Mouse (Mus musculus) limb, embryonic 14.5 days (tissue): ENCODE results near the gene Maml3. TPM values are rescaled to one million over a fixed set of nuclear protein-coding genes. Genes with fewer than 3 reads are reported as not detected.

ENCODE experiments used
- ATAC-seq: fragments of 200-750 bp; cut with Nextera tagmentation; 2 replicates; pipeline ENCODE4 v1.8.0; 2017; ENCODE audit warnings: low read depth, moderate number of reproducible peaks, moderate TSS enrichment; ENCODE audit not compliant: low FRiP score
- DNase-seq: peaks from one replicate; pipeline ENCODE4 v3.0.0-alpha.2; 2015; ENCODE audit warnings: low spot score
- H3K27ac ChIP-seq: fragments of 300-500 bp; sonication (generic); replicated peaks from 2 replicates; pipeline ENCODE4 v1.5.1; 2014; ENCODE audit warnings: low read depth, mild to moderate bottlenecking, low read length, moderate library complexity, mixed read lengths
- H3K27me3 ChIP-seq: fragments of 300-500 bp; sonication (generic); 2 replicates; pipeline ENCODE4 v1.6.1; 2014; ENCODE audit warnings: low read length, mixed read lengths; ENCODE audit not compliant: control insufficient read depth, insufficient read depth
- H3K36me3 ChIP-seq: fragments of 300-500 bp; sonication (generic); 2 replicates; pipeline ENCODE4 v1.6.1; 2014; ENCODE audit warnings: mild to moderate bottlenecking, low read length, moderate library complexity, mixed read lengths; ENCODE audit not compliant: control insufficient read depth, insufficient read depth
- H3K4me1 ChIP-seq: fragments of 300-500 bp; sonication (generic); 2 replicates; pipeline ENCODE4 v1.6.1; 2014; ENCODE audit warnings: antibody characterized with exemption, low read length, mixed read lengths; ENCODE audit not compliant: control insufficient read depth, insufficient read depth
- H3K4me2 ChIP-seq: fragments of 300-500 bp; sonication (generic); replicated peaks from 2 replicates; pipeline ENCODE4 v1.6.1; 2014; ENCODE audit warnings: low read depth, mild to moderate bottlenecking, low read length, moderate library complexity; ENCODE audit not compliant: severe bottlenecking
- H3K4me3 ChIP-seq: fragments of 300-500 bp; sonication (generic); replicated peaks from 2 replicates; pipeline ENCODE4 v1.5.1; 2014; ENCODE audit warnings: low read length
- H3K9ac ChIP-seq: fragments of 300-500 bp; sonication (generic); 2 replicates; pipeline ENCODE4 v1.6.1; 2014; ENCODE audit warnings: mild to moderate bottlenecking, low read depth, low read length, moderate library complexity; ENCODE audit not compliant: severe bottlenecking
- H3K9me3 ChIP-seq: fragments of 300-500 bp; sonication (generic); 2 replicates; pipeline ENCODE4 v1.6.1; 2016; ENCODE audit warnings: low read length; ENCODE audit not compliant: control insufficient read depth
- POLR2A ChIP-seq: fragments of 200-500 bp; IDR thresholded peaks from 2 replicates; pipeline ENCODE4 v1.8.0; 2012; ENCODE audit warnings: inconsistent platforms, mild to moderate bottlenecking, moderate library complexity, borderline replicate concordance; ENCODE audit not compliant: insufficient read depth, insufficient read length; ENCODE audit errors: extremely low read depth
- WGBS: fragments of 180-500 bp; shearing (Covaris S2); extraction: QIAGEN DNeasy Blood & Tissue Kit; methylation state at CpG from one replicate; pipeline ENCODE4 v1.1.7; 2014; 5-methylcytosine and 5-hydroxymethylcytosine counted together
- polyA plus RNA-seq, 2 experiments: library from polyadenylated mRNA; depleted of rRNA in 1 of 2; stranded (reverse) in 1 of 2; unstranded in 1 of 2; fragments of >200 nt; fragmentation: Nextera tagmentation in 1 of 2; extraction: Ambion mirVana in 1 of 2; gene quantifications; 2 replicates each; pipeline versions ENCODE4 v1.2.1 to v1.2.3; 2012 to 2014

The Maml3 gene
- polyA plus RNA-seq, 2 experiments: 5.4 to 5.6 TPM

DNA sequence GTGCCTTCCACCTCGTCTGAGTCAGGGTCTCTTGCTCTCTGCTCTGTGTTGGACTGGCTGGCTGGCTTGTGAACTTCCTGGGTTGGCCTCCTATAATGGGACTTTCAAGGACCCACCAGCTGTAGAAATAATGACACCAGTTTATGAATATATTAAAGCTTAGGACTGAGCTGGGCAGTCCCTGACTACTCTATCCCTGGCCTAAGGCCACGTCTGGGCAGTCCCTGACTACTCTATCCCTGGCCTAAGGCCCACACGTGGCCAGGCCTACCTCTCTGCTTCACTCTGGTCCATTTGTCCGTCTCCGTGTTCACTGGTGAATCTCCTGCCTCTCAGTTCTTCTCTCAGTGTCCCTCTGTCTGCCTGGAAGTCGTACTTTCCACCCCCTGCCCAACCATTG is 459.4 kb downstream of the Maml3 start:
- no peaks in the 10 kb centered on the region for H3K9me3 ChIP-seq
- H3K9ac ChIP-seq: no peak overlapping the region
- no peaks in the 10 kb centered on the region for H3K27me3 ChIP-seq
- ATAC-seq (no peak), DNase-seq (no peak)
- H3K36me3 ChIP-seq: no peaks in the 10 kb centered on the region
- H3K4me2 ChIP-seq: no peak overlapping the region
- no peaks in the 10 kb centered on the region for H3K4me1 ChIP-seq
- TF ChIP-seq POLR2A: no peak
- H3K4me3 ChIP-seq: no peak overlapping the region
- WGBS: 87% methylated on average over 6 of the region's 6 CpGs
- no peak overlapping the region for H3K27ac ChIP-seq

DNA sequence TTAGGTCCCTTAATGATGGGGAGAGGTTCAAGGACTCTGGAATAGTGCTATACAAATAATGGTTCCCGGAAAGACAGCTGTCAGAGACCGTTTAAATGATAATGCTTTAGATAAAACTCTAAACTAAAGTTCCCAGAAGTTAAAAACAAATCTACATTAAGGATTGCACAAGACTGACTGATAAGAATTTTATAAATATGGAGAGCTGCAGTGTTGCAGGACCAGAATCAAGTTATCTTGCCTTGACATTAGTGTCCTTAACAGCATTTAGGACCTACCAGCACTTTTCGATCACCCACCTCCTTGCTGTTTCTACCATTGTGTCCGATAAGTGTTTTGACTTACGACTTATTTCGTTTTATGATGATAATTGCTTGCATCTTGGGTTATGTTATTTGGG is 466.6 kb downstream of the Maml3 start:
- no peaks in the 10 kb centered on the region for H3K27me3 ChIP-seq

DNA sequence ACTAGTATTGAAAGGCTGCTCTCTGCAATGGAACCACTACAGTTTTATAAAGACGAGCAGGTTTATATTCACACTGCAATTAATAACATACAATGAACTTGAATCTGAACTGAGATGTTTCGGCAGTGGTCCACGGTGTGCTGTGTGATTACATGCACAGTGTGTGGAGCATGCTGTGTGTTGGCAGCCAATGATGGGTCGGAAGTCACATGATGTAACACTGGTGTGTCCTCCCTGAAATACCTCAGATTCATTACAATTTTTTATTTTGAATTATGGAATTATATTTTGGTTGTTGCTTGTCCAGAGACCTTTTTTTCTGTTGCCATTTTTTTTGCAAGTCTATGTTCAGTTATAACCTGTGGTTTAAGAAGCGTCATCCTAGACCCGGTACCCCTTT is 467.6 kb downstream of the Maml3 start:
- H3K4me2 ChIP-seq: no peak overlapping the region
- H3K4me1 ChIP-seq: no peaks in the 10 kb centered on the region
- no peak overlapping the region for H3K27ac ChIP-seq
- no peaks in the 10 kb centered on the region for H3K27me3 ChIP-seq
- ATAC-seq: no peak
- TF ChIP-seq POLR2A: no peak
- no peak overlapping the region for H3K4me3 ChIP-seq
- H3K9ac ChIP-seq: no peak overlapping the region
- no peak for DNase-seq
- no peaks in the 10 kb centered on the region for H3K36me3 ChIP-seq
- 92% methylated on average over 6 of the region's 6 CpGs for WGBS
- H3K9me3 ChIP-seq: no peaks in the 10 kb centered on the region

More for the DNA sequence above, 466.6 kb downstream of the Maml3 start:
- H3K9me3 ChIP-seq: no peaks in the 10 kb centered on the region
- no peak overlapping the region for H3K9ac ChIP-seq
- no peak overlapping the region for H3K27ac ChIP-seq
- 95% methylated on average over 6 of the region's 6 CpGs for WGBS
- no peaks in the 10 kb centered on the region for H3K36me3 ChIP-seq
- no peak overlapping the region for H3K4me3 ChIP-seq
- TF ChIP-seq POLR2A: no peak
- ATAC-seq (no peak), DNase-seq (no peak)
- H3K4me2 ChIP-seq: no peak overlapping the region
- no peaks in the 10 kb centered on the region for H3K4me1 ChIP-seq

DNA sequence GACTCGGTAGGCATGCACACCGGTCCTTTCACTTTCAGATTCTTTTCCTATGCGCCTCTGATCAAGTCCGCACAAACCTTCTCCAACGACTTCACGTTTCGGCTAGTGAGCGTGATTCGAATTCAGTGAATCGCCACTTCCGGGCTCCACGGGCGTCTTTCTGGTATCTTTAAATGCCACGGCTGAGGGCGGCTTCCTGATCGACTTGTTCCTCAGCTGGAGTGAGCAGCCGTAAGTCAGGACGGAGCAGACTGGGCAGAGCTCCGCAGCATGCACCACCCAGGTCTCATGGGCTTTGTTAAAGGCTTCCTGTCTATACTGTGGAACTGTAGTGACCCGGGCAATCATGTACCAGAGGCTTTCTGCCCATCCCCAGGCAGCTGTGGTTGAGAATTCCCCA is 468.2 kb downstream of the Maml3 start:
- no peak for DNase-seq
- WGBS: 86% methylated on average over 20 of the region's 20 CpGs
- ATAC-seq: no peak

DNA sequence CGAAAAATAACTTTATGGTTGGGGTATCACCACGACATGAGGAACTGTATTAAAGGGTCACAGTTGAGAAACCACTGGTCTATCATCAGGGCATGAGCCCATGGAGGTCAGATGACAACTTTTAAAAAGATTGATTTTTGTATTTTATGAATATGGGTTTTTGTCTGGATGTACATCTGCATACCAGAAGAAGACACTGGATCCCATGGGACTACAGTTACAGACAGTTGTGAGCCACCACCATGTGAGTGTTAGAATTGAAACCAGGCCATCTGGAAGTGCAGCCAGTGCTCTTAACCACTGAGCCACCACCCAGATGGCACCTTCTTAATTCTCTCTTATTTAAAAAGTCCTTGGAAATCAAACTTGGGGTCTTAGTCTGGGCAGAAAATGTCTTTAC is 468.9 kb downstream of the Maml3 start:
- 80% methylated on average over 2 of the region's 2 CpGs for WGBS
- no peaks in the 10 kb centered on the region for H3K27me3 ChIP-seq
- H3K27ac ChIP-seq: no peak overlapping the region
- no peak overlapping the region for H3K4me2 ChIP-seq
- H3K9ac ChIP-seq: no peak overlapping the region
- H3K9me3 ChIP-seq: 0 out of 2 replicates have a peak, but pooled peaks cover 5% of the 10 kb centered on the region
- no peak overlapping the region for H3K4me3 ChIP-seq
- no peaks in the 10 kb centered on the region for H3K36me3 ChIP-seq
- H3K4me1 ChIP-seq: no peaks in the 10 kb centered on the region
- TF ChIP-seq POLR2A: no peak
- ATAC-seq: no peak
- no peak for DNase-seq

More for the DNA sequence above, 468.2 kb downstream of the Maml3 start:
- Histone ChIP-seq H3K4me1 (no peaks in the 10 kb centered on the region), H3K27ac (no peak overlapping the region), H3K9ac (no peak overlapping the region), H3K27me3 (no peaks in the 10 kb centered on the region), H3K9me3 (no peaks in the 10 kb centered on the region), H3K4me3 (no peak overlapping the region), H3K4me2 (no peak overlapping the region), H3K36me3 (no peaks in the 10 kb centered on the region)
- TF ChIP-seq POLR2A: no peak

Other genes starting within 250 kb of the Maml3 start
- 7.6 and 9.3 TPM in 2 replicates for gene Foxo1, start 163.3 kb upstream of the Maml3 start, polyA plus RNA-seq (2012; rRNA removed)
- 7.0 and 8.5 TPM in 2 replicates for gene Foxo1, start 163.3 kb upstream of the Maml3 start, polyA plus RNA-seq (2014; fragmentation: Nextera tagmentation; extraction: Ambion mirVana)